Mouse (Mus musculus) CH12.LX (cell line): ENCODE data around the gene Fgd4. TPM values are rescaled to one million over a fixed set of nuclear protein-coding genes. Genes with fewer than 3 reads are reported as not detected.

Experiments used
- DNase-seq: peaks from one replicate; pipeline ENCODE4 v3.0.0-alpha.2; 2013; ENCODE audit errors: extremely low read depth
- H3K27ac ChIP-seq: 2 replicates; pipeline ENCODE4 v1.5.1; 2012; ENCODE audit warnings: low read depth, mild to moderate bottlenecking, control low read depth, moderate library complexity; ENCODE audit not compliant: insufficient read depth
- H3K27me3 ChIP-seq: replicated peaks from 2 replicates; pipeline ENCODE3; 2012; ENCODE audit warnings: inconsistent platforms
- H3K36me3 ChIP-seq, 2 experiments: replicated peaks in 1 of 2; 2 replicates each; pipeline versions ENCODE3 to v1.6.1; 2012; ENCODE audit warnings: inconsistent platforms in 1 of 2, low read length in 1 of 2, mild to moderate bottlenecking in 1 of 2, mixed read lengths in 1 of 2, moderate library complexity in 1 of 2; ENCODE audit not compliant: control insufficient read depth in 1 of 2, insufficient read depth in 1 of 2
- H3K4me1 ChIP-seq, 2 experiments: 2 replicates each; pipeline ENCODE4 v1.6.1; 2012; ENCODE audit warnings: inconsistent platforms in 1 of 2, moderate library complexity in 1 of 2; ENCODE audit not compliant: insufficient read depth in 2 of 2, control insufficient read depth in 1 of 2
- H3K4me2 ChIP-seq: 2 replicates; pipeline ENCODE4 v1.6.1; 2012; ENCODE audit warnings: low read depth, mild to moderate bottlenecking, control low read depth; ENCODE audit not compliant: poor library complexity, insufficient read depth, severe bottlenecking
- H3K4me3 ChIP-seq, 3 experiments: fragments of 150-350 bp in 1 of 3; sonication (generic) in 1 of 3; replicated peaks in 1 of 3; 2 replicates each; pipeline versions ENCODE3 to v1.5.1; 2011 to 2012; ENCODE audit warnings: low read depth in 2 of 3, low read length in 2 of 3, mild to moderate bottlenecking in 2 of 3, moderate library complexity in 2 of 3, control low read depth in 1 of 3, improper control_type of control experiment in 1 of 3, inconsistent platforms in 1 of 3, mixed read lengths in 1 of 3; ENCODE audit not compliant: poor library complexity in 1 of 3
- H3K79me2 ChIP-seq: replicated peaks from 2 replicates; pipeline ENCODE4 v1.6.1; 2012; ENCODE audit warnings: mild to moderate bottlenecking, moderate library complexity; ENCODE audit not compliant: control insufficient read depth, poor library complexity, insufficient read depth, severe bottlenecking; ENCODE audit errors: extremely low read depth
- H3K9ac ChIP-seq: 2 replicates; pipeline ENCODE4 v1.6.1; 2012; ENCODE audit warnings: low read depth, mild to moderate bottlenecking, control low read depth, moderate library complexity; ENCODE audit not compliant: insufficient read depth
- H3K9me3 ChIP-seq: replicated peaks from 2 replicates; pipeline ENCODE3; 2012; ENCODE audit warnings: low read length, inconsistent platforms, mixed read lengths
- BHLHE40 ChIP-seq: IDR thresholded peaks from 2 replicates; pipeline ENCODE4 v1.6.1; 2011; ENCODE audit warnings: mild to moderate bottlenecking, low read depth, low read length, improper control_type of control experiment
- CHD2 ChIP-seq: IDR thresholded peaks from 2 replicates; pipeline ENCODE4 v1.6.1; 2011; ENCODE audit warnings: low read length, improper control_type of control experiment
- EP300 ChIP-seq: IDR thresholded peaks from 2 replicates; pipeline ENCODE4 v1.6.1; 2011; ENCODE audit warnings: low read length, improper control_type of control experiment
- IRF4 ChIP-seq: IDR thresholded peaks from 2 replicates; pipeline ENCODE4 v1.6.1; 2014; ENCODE audit warnings: low read depth, mild to moderate bottlenecking, inconsistent platforms, low read length, improper control_type of control experiment
- JUND ChIP-seq: conservative IDR thresholded peaks from 2 replicates; pipeline ENCODE4 v1.6.1; 2011; ENCODE audit warnings: low read depth, low read length, improper control_type of control experiment
- MAFK ChIP-seq: IDR thresholded peaks from 2 replicates; pipeline ENCODE4 v1.6.1; 2011; ENCODE audit warnings: low read length, improper control_type of control experiment; ENCODE audit not compliant: insufficient replicate concordance
- MAX ChIP-seq: IDR thresholded peaks from 2 replicates; pipeline ENCODE4 v1.6.1; 2011; ENCODE audit warnings: low read length, improper control_type of control experiment
- MAZ ChIP-seq: IDR thresholded peaks from 2 replicates; pipeline ENCODE4 v1.6.1; 2012; ENCODE audit warnings: low read depth, mild to moderate bottlenecking, inconsistent platforms, low read length, improper control_type of control experiment, moderate library complexity
- MYC ChIP-seq: IDR thresholded peaks from 2 replicates; pipeline ENCODE4 v1.6.1; 2011; ENCODE audit warnings: low read depth, mild to moderate bottlenecking, improper control_type of control experiment, low read length
- NRF1 ChIP-seq: IDR thresholded peaks from 2 replicates; pipeline ENCODE4 v1.6.1; 2014; ENCODE audit warnings: low read depth, mild to moderate bottlenecking, inconsistent platforms, low read length, improper control_type of control experiment, moderate library complexity
- POLR2A ChIP-seq: IDR thresholded peaks from 2 replicates; pipeline ENCODE4 v1.6.1; 2011; ENCODE audit warnings: low read depth, mild to moderate bottlenecking, improper control_type of control experiment, low read length
- POLR2AphosphoS2 ChIP-seq: IDR thresholded peaks from 2 replicates; pipeline ENCODE4 v1.6.1; 2011; ENCODE audit warnings: low read depth, low read length, improper control_type of control experiment
- RAD21 ChIP-seq: IDR thresholded peaks from 2 replicates; pipeline ENCODE4 v1.6.1; 2011; ENCODE audit warnings: low read depth, mild to moderate bottlenecking, low read length, improper control_type of control experiment, moderate library complexity
- RCOR1 ChIP-seq: conservative IDR thresholded peaks from 2 replicates; pipeline ENCODE4 v1.6.1; 2012; ENCODE audit warnings: low read depth, mild to moderate bottlenecking, inconsistent platforms, low read length, improper control_type of control experiment
- SMC3 ChIP-seq: IDR thresholded peaks from 2 replicates; pipeline ENCODE4 v1.6.1; 2011; ENCODE audit warnings: low read depth, low read length, improper control_type of control experiment
- TBP ChIP-seq: conservative IDR thresholded peaks from 2 replicates; pipeline ENCODE4 v1.6.1; 2011; ENCODE audit warnings: low read depth, low read length, improper control_type of control experiment
- TCF12 ChIP-seq: IDR thresholded peaks from 2 replicates; pipeline ENCODE4 v1.6.1; 2014; ENCODE audit warnings: low read depth, mild to moderate bottlenecking, inconsistent platforms, low read length, improper control_type of control experiment
- USF1 ChIP-seq: IDR thresholded peaks from 2 replicates; pipeline ENCODE4 v1.6.1; 2014; ENCODE audit warnings: low read depth, mild to moderate bottlenecking, inconsistent platforms, low read length, improper control_type of control experiment
- ZNF384 ChIP-seq: IDR thresholded peaks from 2 replicates; pipeline ENCODE4 v1.6.1; 2012; ENCODE audit warnings: low read depth, low read length, improper control_type of control experiment, inconsistent platforms
- dilution Hi-C: fragments of 300-500 bp; cut with MboI; formaldehyde crosslinking; loops from 2 replicates; pipeline ENCODE4 v1.14.3; 2020; ENCODE audit warnings: low sequenced_read_pairs; ENCODE audit not compliant: extremely low pct_unique_long_range_greater_than_20kb, extremely low pct_ligation_motif_present
- in situ Hi-C: fragments of 300-500 bp; cut with MboI; formaldehyde crosslinking; loops from 3 replicates; pipeline ENCODE4 v1.14.3; 2019; ENCODE audit warnings: low sequenced_read_pairs, low pct_ligation_motif_present, low pct_unique_long_range_greater_than_20kb, mixed read lengths
- polyA plus RNA-seq: library from polyadenylated mRNA; unstranded; fragments of >175 nt; gene quantifications from 2 replicates; pipeline ENCODE4 v1.2.1, GENCODE M21; 2012; ENCODE audit warnings: low read depth; ENCODE audit not compliant: insufficient read length
- total RNA-seq, 2 experiments: library from RNA; depleted of rRNA; stranded (reverse); fragments of 300-350 nt in 1 of 2; fragments of >200 nt in 1 of 2; gene quantifications; 2 replicates each; pipeline ENCODE4 v1.2.3; 2012 to 2014

Gene Fgd4
- total and polyA plus RNA-seq, 3 experiments: 0.76 to 0.84 TPM; not detected in 1

DNA sequence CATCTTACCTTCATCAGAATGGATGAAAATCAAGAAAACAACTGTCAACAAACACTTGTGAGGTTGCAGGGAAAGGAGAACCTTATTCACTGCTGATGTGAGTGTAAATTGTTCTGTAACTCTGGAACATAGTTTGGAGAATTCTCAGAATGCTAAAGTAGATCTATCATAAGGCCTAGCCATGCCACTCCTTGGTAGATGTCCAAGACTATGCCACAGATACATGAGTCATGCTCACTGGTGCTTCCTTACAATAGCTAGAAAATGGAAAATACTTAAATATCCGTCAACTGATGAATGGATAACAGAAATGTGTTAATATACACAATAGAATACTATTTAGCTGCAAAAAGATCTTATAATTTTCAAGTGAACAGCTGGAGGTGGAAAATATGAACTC lies 150.3 kb downstream of the Fgd4 start:
- dilution Hi-C loops (no loop called here), in situ Hi-C loops (no loop called here)
- no peak for TF ChIP-seq USF1
- TF ChIP-seq MAX: no peak
- no peak for TF ChIP-seq MAFK
- TF ChIP-seq ZNF384: no peak
- no peaks in the 10 kb centered on the region for H3K4me1 ChIP-seq
- no peaks in the 10 kb centered on the region for H3K9me3 ChIP-seq
- no peaks in the 10 kb centered on the region for H3K79me2 ChIP-seq
- H3K4me2 ChIP-seq: no peak overlapping the region
- H3K4me3 ChIP-seq: no peak overlapping the region
- DNase-seq: no peak
- no peak overlapping the region for H3K27ac ChIP-seq
- no peaks in the 10 kb centered on the region for H3K27me3 ChIP-seq
- no peak overlapping the region for H3K9ac ChIP-seq
- no peaks in the 10 kb centered on the region for H3K36me3 ChIP-seq

DNA sequence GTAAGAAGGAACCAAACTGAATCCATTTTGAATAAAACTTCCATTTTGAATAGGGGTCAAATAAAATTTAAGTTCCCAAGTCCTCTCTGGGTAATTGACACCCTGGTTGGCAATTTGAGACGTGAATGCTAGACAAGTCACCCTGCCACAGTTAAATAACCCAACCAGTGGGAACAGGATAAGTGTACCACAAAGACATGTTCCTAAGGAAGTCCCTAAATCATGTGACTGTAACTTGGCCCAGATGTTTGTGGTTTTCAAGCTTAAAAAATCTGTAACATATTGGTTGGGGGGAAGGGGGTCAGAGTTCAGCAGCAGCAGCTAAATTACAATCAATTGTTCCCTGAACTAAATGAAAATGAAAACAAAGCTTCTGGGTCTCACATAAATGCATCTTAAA lies 161.9 kb downstream of the Fgd4 start:
- TF ChIP-seq TBP (no peak), RAD21 (no peak), MAZ (no peak), SMC3 (no peak), POLR2A (no peak), NRF1 (no peak), MAFK (no peak), TCF12 (no peak), EP300 (no peak), RCOR1 (no peak), MAX (no peak), MYC (no peak), CHD2 (no peak), JUND (no peak), ZNF384 (no peak), POLR2AphosphoS2 (no peak), IRF4 (no peak), BHLHE40 (no peak)
- in situ Hi-C loops: no loop called here
- Histone ChIP-seq H3K4me3 (no peak overlapping the region), H3K9ac (no peak overlapping the region), H3K36me3 (no peaks in the 10 kb centered on the region), H3K79me2 (no peaks in the 10 kb centered on the region), H3K4me2 (no peak overlapping the region), H3K4me1 (peaks cover 0 to 4% of the 10 kb centered on the region in 2 experiments; a peak in 2 of 4 replicates), H3K27ac (no peak overlapping the region), H3K9me3 (no peaks in the 10 kb centered on the region), H3K27me3 (no peaks in the 10 kb centered on the region)
- peak; percentile 37 for DNase-seq
- dilution Hi-C loops: no loop called here
